Mouse (Mus musculus) C2C12 (cell line): ENCODE results near the gene Elovl6.

ENCODE experiments used
- CTCF ChIP-seq: IDR thresholded peaks from one replicate; pipeline ENCODE4 v1.5.1; 2011; ENCODE audit not compliant: control insufficient read depth, insufficient read depth, insufficient read length
- FOSL1 ChIP-seq: IDR thresholded peaks from one replicate; pipeline ENCODE4 v1.8.0; 2011; ENCODE audit warnings: mild to moderate bottlenecking, low read length; ENCODE audit not compliant: poor library complexity, insufficient read depth, severe bottlenecking
- MAX ChIP-seq: IDR thresholded peaks from one replicate; pipeline ENCODE4 v1.6.1; 2011; ENCODE audit warnings: mild to moderate bottlenecking, control low read depth
- USF1 ChIP-seq: IDR thresholded peaks from one replicate; pipeline ENCODE4 v1.6.1; 2011; ENCODE audit warnings: low read depth, mild to moderate bottlenecking, control low read depth, moderate library complexity

GRCm38 (mm10) chr3:129587916-129588315 is 55.8 kb downstream of the Elovl6 start:
- TF ChIP-seq CTCF (no peak), MAX (no peak), FOSL1 (no peak), USF1 (no peak)
